Mouse (Mus musculus) MEL (cell line): ENCODE measurements around the gene Mybpc2. TPM values are rescaled to one million over a fixed set of nuclear protein-coding genes. Genes with fewer than 3 reads are reported as not detected.

ENCODE experiments used
- DNase-seq: peaks from one replicate; pipeline ENCODE4 v3.0.0; 2011; ENCODE audit warnings: low read depth, low spot score
- H3K27ac ChIP-seq: 2 replicates; pipeline ENCODE4 v1.5.1; 2012; ENCODE audit warnings: low read depth, mild to moderate bottlenecking, control low read depth, low read length, moderate library complexity; ENCODE audit not compliant: control insufficient read depth
- H3K27me3 ChIP-seq, 2 experiments: fragments of 150-350 bp in 1 of 2; sonication (generic) in 1 of 2; 2 replicates each; pipeline ENCODE4 v1.6.1; 2012; ENCODE audit warnings: low read length in 2 of 2, mild to moderate bottlenecking in 2 of 2, improper control_type of control experiment in 1 of 2, moderate library complexity in 1 of 2; ENCODE audit not compliant: insufficient read depth in 2 of 2, control insufficient read depth in 1 of 2
- H3K36me3 ChIP-seq, 2 experiments: 2 replicates each; pipeline ENCODE4 v1.6.1; 2012 to 2014; ENCODE audit warnings: low read length in 2 of 2, improper control_type of control experiment in 1 of 2, inconsistent platforms in 1 of 2, mild to moderate bottlenecking in 1 of 2; ENCODE audit not compliant: insufficient read depth in 2 of 2, control insufficient read depth in 1 of 2
- H3K4me1 ChIP-seq, 2 experiments: fragments of 150-350 bp in 1 of 2; sonication (generic) in 1 of 2; 2 replicates each; pipeline ENCODE4 v1.6.1; 2012; ENCODE audit warnings: low read length in 2 of 2, improper control_type of control experiment in 1 of 2, mild to moderate bottlenecking in 1 of 2; ENCODE audit not compliant: insufficient read depth in 2 of 2, control insufficient read depth in 1 of 2
- H3K4me3 ChIP-seq, 2 experiments: fragments of 150-350 bp in 1 of 2; sonication (generic) in 1 of 2; 2 replicates each; pipeline ENCODE4 v1.5.1; 2012; ENCODE audit warnings: low read depth in 2 of 2, low read length in 2 of 2, mild to moderate bottlenecking in 2 of 2, moderate library complexity in 2 of 2, control low read depth in 1 of 2, improper control_type of control experiment in 1 of 2; ENCODE audit not compliant: control insufficient read depth in 1 of 2, insufficient read depth in 1 of 2
- H3K79me2 ChIP-seq: 2 replicates; pipeline ENCODE4 v1.6.1; 2012; ENCODE audit warnings: mild to moderate bottlenecking, low read length, moderate library complexity; ENCODE audit not compliant: control insufficient read depth, poor library complexity, insufficient read depth
- H3K9ac ChIP-seq: 2 replicates; pipeline ENCODE4 v1.6.1; 2012; ENCODE audit warnings: low read depth, mild to moderate bottlenecking, control low read depth, low read length, moderate library complexity; ENCODE audit not compliant: control insufficient read depth, poor library complexity, severe bottlenecking
- H3K9me3 ChIP-seq: fragments of 150-350 bp; sonication (generic); replicated peaks from 2 replicates; pipeline ENCODE4 v1.6.1; 2012; ENCODE audit warnings: mild to moderate bottlenecking, low read length, improper control_type of control experiment, moderate library complexity; ENCODE audit not compliant: insufficient read depth
- BHLHE40 ChIP-seq: IDR thresholded peaks from 2 replicates; pipeline ENCODE4 v1.6.1; 2012; ENCODE audit warnings: low read depth, mild to moderate bottlenecking, inconsistent platforms, low read length, improper control_type of control experiment, borderline replicate concordance
- CHD1 ChIP-seq: IDR thresholded peaks from 2 replicates; pipeline ENCODE4 v1.6.1; 2012; ENCODE audit warnings: low read depth, mild to moderate bottlenecking, inconsistent platforms, low read length, improper control_type of control experiment
- ELF1 ChIP-seq: IDR thresholded peaks from 2 replicates; pipeline ENCODE4 v1.6.1; 2014; ENCODE audit warnings: low read depth, mild to moderate bottlenecking, inconsistent platforms, low read length, improper control_type of control experiment, moderate library complexity
- GABPA ChIP-seq: IDR thresholded peaks from 2 replicates; pipeline ENCODE4 v1.6.1; 2012; ENCODE audit warnings: low read depth, mild to moderate bottlenecking, inconsistent platforms, low read length, improper control_type of control experiment, moderate library complexity
- HCFC1 ChIP-seq: IDR thresholded peaks from 2 replicates; pipeline ENCODE4 v1.6.1; 2012; ENCODE audit warnings: low read depth, mild to moderate bottlenecking, inconsistent platforms, low read length, improper control_type of control experiment, moderate library complexity
- MAZ ChIP-seq: IDR thresholded peaks from 2 replicates; pipeline ENCODE4 v1.6.1; 2012; ENCODE audit warnings: low read depth, mild to moderate bottlenecking, inconsistent platforms, low read length, improper control_type of control experiment
- MYB ChIP-seq: IDR thresholded peaks from 2 replicates; pipeline ENCODE4 v1.6.1; 2011; ENCODE audit warnings: mild to moderate bottlenecking, low read depth, low read length, improper control_type of control experiment
- MYC ChIP-seq: IDR thresholded peaks from 2 replicates; pipeline ENCODE4 v1.6.1; 2011; ENCODE audit warnings: low read depth, mild to moderate bottlenecking, low read length, improper control_type of control experiment, moderate library complexity
- NELFE ChIP-seq: IDR thresholded peaks from 2 replicates; pipeline ENCODE4 v1.6.1; 2011; ENCODE audit warnings: low read depth, low read length, improper control_type of control experiment
- POLR2AphosphoS5 ChIP-seq: IDR thresholded peaks from 2 replicates; pipeline ENCODE4 v1.6.1; 2012; ENCODE audit warnings: low read depth, borderline replicate concordance, mild to moderate bottlenecking, inconsistent platforms, low read length, moderate library complexity, mixed read lengths
- RCOR1 ChIP-seq: IDR thresholded peaks from 2 replicates; pipeline ENCODE4 v1.6.1; 2012; ENCODE audit warnings: low read depth, mild to moderate bottlenecking, inconsistent platforms, low read length, improper control_type of control experiment
- TAL1 ChIP-seq: IDR thresholded peaks from 2 replicates; pipeline ENCODE4 v1.6.1; 2012; ENCODE audit warnings: mild to moderate bottlenecking, inconsistent platforms, low read length, moderate library complexity, mixed read lengths
- TBP ChIP-seq: IDR thresholded peaks from 2 replicates; pipeline ENCODE4 v1.8.0; 2011; ENCODE audit warnings: low read depth, low read length, improper control_type of control experiment
- TCF12 ChIP-seq: IDR thresholded peaks from 2 replicates; pipeline ENCODE4 v1.6.1; 2014; ENCODE audit warnings: low read depth, mild to moderate bottlenecking, inconsistent platforms, low read length, improper control_type of control experiment, moderate library complexity
- UBTF ChIP-seq: IDR thresholded peaks from 2 replicates; pipeline ENCODE4 v1.6.1; 2012; ENCODE audit warnings: low read depth, mild to moderate bottlenecking, inconsistent platforms, low read length, improper control_type of control experiment, moderate library complexity, borderline replicate concordance; ENCODE audit not compliant: insufficient read depth
- USF1 ChIP-seq: IDR thresholded peaks from 2 replicates; pipeline ENCODE4 v1.6.1; 2014; ENCODE audit warnings: low read depth, mild to moderate bottlenecking, inconsistent platforms, low read length, improper control_type of control experiment, moderate library complexity
- USF2 ChIP-seq, 2 experiments: IDR thresholded peaks; 2 replicates each; pipeline ENCODE4 v1.6.1; 2011 to 2012; ENCODE audit warnings: improper control_type of control experiment in 2 of 2, low read length in 2 of 2, borderline replicate concordance in 1 of 2, inconsistent platforms in 1 of 2, low read depth in 1 of 2, mild to moderate bottlenecking in 1 of 2; ENCODE audit not compliant: insufficient read depth in 1 of 2
- ZC3H11A ChIP-seq: IDR thresholded peaks from 2 replicates; pipeline ENCODE4 v1.6.1; 2012; ENCODE audit warnings: low read depth, mild to moderate bottlenecking, inconsistent platforms, low read length, improper control_type of control experiment
- ZKSCAN1 ChIP-seq: IDR thresholded peaks from 2 replicates; pipeline ENCODE4 v1.6.1; 2012; ENCODE audit warnings: low read depth, mild to moderate bottlenecking, inconsistent platforms, low read length, improper control_type of control experiment, moderate library complexity
- polyA plus RNA-seq, 2 experiments: library from polyadenylated mRNA; stranded (reverse) in 1 of 2; unstranded in 1 of 2; fragments of >175 nt in 1 of 2; fragments of >200 nt in 1 of 2; gene quantifications; 2 replicates each; pipeline versions ENCODE4 v1.2.1 to v1.2.4; 2012; ENCODE audit warnings: low replicate concordance in 2 of 2, low read depth in 1 of 2; ENCODE audit not compliant: insufficient read length in 2 of 2, insufficient read depth in 1 of 2, missing spikeins in 1 of 2
- total RNA-seq: library from RNA; depleted of rRNA; stranded (reverse); fragments of 300-350 nt; gene quantifications from 2 replicates; pipeline ENCODE4 v1.2.3, GENCODE M21; 2012

Gene Mybpc2
- total and polyA plus RNA-seq, 3 experiments, result not detected

DNA sequence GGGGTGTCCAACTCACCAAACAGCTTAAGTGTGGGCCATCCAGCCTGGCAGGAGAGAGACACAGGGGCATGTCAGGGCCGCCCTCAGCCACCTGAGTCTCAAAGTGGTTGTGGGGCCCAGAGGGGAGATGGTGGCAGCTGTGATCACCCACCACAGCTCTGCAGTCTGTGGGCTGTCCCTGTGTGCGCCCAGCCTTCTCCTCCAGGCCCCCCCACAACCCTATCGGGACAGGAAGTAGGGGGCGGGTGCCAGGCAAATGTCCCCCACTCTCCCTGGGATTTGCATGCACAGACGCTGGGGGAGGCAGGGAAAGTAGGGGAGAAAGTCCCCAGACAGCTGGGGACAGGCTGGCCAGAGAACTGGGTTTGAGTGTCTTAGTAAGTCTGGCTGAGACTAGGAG is 6.8 kb upstream of the Mybpc2 start (continued):
- TF ChIP-seq GABPA, result no peak
- no peak for TF ChIP-seq TCF12
- TF ChIP-seq NELFE, result no peak
- no peak for TF ChIP-seq MAZ
- TF ChIP-seq HCFC1, result no peak
- no peak for TF ChIP-seq POLR2AphosphoS5
- TF ChIP-seq ZC3H11A, result no peak

DNA sequence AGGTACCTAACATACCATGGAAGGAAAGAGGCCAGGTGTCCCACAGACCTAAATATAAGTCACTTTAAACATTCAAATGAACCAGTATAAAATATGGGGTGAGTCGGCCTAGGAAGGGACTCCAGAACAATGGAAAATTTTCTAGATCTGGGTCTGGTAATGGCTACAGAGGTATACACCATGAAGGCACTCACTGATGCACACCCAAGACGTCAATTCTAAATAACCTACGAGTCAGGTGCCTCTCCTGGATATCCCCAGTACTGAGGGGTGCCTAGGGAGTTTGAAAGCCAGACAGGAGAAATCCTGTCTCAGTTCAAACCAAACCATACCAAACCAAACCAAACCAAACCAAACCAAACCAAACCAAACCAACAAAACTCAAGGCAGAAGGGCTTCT is 6.1 kb upstream of the Mybpc2 start:
- peaks cover 0 to 6% of the 10 kb centered on the region in 2 experiments; a peak in 2 of 4 replicates for H3K4me1 ChIP-seq
- 0 out of 4 replicates have a peak, but pooled peaks cover 0 to 2% of the 10 kb centered on the region in 2 experiments for H3K36me3 ChIP-seq
- no peaks in the 10 kb centered on the region for H3K9me3 ChIP-seq
- no peak overlapping the region for H3K9ac ChIP-seq
- H3K27ac ChIP-seq, result no peak overlapping the region
- no peak overlapping the region for H3K4me3 ChIP-seq
- H3K27me3 ChIP-seq, result no peaks in the 10 kb centered on the region
- H3K79me2 ChIP-seq, result no peaks in the 10 kb centered on the region; the same call in 1 of the 2 replicates
- DNase-seq, result no peak
- TF ChIP-seq USF1 (no peak), MYB (no peak), USF2 (IDR thresholded peaks at IDR 0.05; ENCODE audit: borderline replicate concordance in 1 of 2, insufficient read depth in 1 of 2, low read depth in 1 of 2, low read length in 2 of 2) (no peak), CHD1 (no peak), TBP (no peak), BHLHE40 (no peak), ZC3H11A (no peak), TAL1 (no peak), MYC (no peak), UBTF (no peak), RCOR1 (no peak), ELF1 (no peak), ZKSCAN1 (no peak)
- TF ChIP-seq, all 39 proteins: peak for 0

DNA sequence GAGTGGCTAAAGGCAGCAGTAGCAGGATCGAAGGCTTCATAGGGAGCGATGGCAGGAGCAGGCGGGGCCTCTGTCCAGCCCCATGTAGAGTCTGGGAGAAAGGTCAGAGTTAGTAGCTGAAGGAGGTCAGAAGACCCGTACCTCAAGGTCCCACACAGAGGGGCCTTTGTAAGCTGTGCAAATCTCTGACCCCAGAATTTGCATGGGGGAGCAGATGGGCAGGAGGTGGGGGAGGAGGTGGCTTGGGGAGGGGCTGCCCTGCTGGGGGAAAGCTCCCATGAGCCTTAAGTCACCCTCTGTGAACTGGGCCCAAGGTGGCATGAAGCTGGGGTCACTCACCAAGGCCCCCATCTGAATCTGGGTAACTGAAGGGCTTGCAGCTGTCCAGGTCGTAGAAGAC is 5.1 kb upstream of the Mybpc2 start:
- no peak for DNase-seq
- no peak overlapping the region for H3K4me3 ChIP-seq
- H3K9me3 ChIP-seq, result no peaks in the 10 kb centered on the region
- H3K27me3 ChIP-seq, result no peaks in the 10 kb centered on the region; a peak in 1 of 4 replicates
- no peak for TF ChIP-seq ZKSCAN1
- H3K27ac ChIP-seq, result no peak overlapping the region
- 0 out of 4 replicates have a peak, but pooled peaks cover 0 to 2% of the 10 kb centered on the region in 2 experiments for H3K36me3 ChIP-seq
- no peaks in the 10 kb centered on the region; the same call in 1 of the 2 replicates for H3K79me2 ChIP-seq
- peaks cover 0 to 6% of the 10 kb centered on the region in 2 experiments; a peak in 2 of 4 replicates for H3K4me1 ChIP-seq
- no peak overlapping the region for H3K9ac ChIP-seq
